In the genomic region with DNA sequence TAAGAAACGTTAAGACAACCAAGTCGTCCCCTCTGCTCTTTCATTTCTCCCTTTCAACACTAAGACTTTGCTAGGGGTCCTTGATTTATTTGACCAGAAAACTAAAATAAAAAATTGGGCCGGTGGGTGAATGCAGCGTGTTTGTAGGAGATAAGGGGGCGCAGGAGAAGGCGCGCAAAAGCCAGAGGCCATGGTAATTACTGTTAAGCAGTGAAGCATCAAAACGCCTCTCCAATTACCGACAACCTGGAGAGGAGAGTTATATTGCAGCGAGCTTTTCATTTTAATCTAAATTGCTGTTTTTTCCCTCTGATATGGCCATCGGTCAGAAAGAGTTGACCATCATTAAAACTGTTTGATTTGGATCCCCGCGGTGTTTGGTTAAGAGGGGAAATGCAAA, we compare ENCODE assay signal across 14 mouse cellular contexts.
DNase-seq lines count a peak whose midpoint lies in the region; ATAC-seq and TF ChIP-seq lines count a peak whose summit lies in the region.
"Had no signal": no experiment of that assay in that cellular context is flagged by ENCODE, and none has a peak within 500 bp of the region (broad histone marks: within the 10 kb centered on the region; RNA-seq: fewer than 3 reads in every experiment).

No protein-coding gene starts in this region.

- peaks cover 3% of the 10 kb centered on the region; the same call in 1 of the 2 replicates for H3K27me3 ChIP-seq in intestine, embryonic 14.5 days (replicated peaks; ENCODE audit: control insufficient read depth, insufficient read depth, low read length)
- H3K27me3 ChIP-seq in intestine, embryonic 16.5 days (replicated peaks; ENCODE audit: control insufficient read depth, insufficient read depth, low read length): no peaks in the 10 kb centered on the region
- H3K27me3 ChIP-seq in forebrain, embryonic 11.5 days (ENCODE audit: control insufficient read depth, insufficient read depth, low read length): peaks cover 8% of the 10 kb centered on the region; the same call in 1 of the 2 replicates
- H3K27me3 ChIP-seq in limb, embryonic 13.5 days: peaks cover 35% of the 10 kb centered on the region

- DNase-seq in intestine, embryonic 14.5 days (ENCODE audit: low spot score): no peak
- DNase-seq in brain, embryonic 14.5 days (ENCODE audit: low read depth): peak; percentile 46
- no peak for DNase-seq in forebrain, embryonic 11.5 days (ENCODE audit: low spot score)
- DNase-seq in cerebellum, adult 11 months: no peak
- no peak for DNase-seq in B cell, adult 2 months
- DNase-seq in spleen, postnatal 14 days (ENCODE audit: low spot score in 2 of 2): no peak
- DNase-seq: adrenal gland, adult 8-10 months; kidney, postnatal 14 days; thymus, postnatal 36 days had no signal

- no peaks in the 10 kb centered on the region for H3K36me3 ChIP-seq in intestine, embryonic 14.5 days (ENCODE audit: control insufficient read depth, insufficient read depth, low read length)
- H3K36me3 ChIP-seq in intestine, embryonic 16.5 days (ENCODE audit: control insufficient read depth, insufficient read depth, low read length): no peaks in the 10 kb centered on the region
- no peaks in the 10 kb centered on the region for H3K36me3 ChIP-seq in forebrain, embryonic 11.5 days (ENCODE audit: control insufficient read depth, insufficient read depth, low read length)
- H3K36me3 ChIP-seq in limb, embryonic 13.5 days: no peaks in the 10 kb centered on the region
- H3K36me3 ChIP-seq: heart, embryonic 15.5 days had no signal

- no peak for TF ChIP-seq POLR2A in brain, embryonic 14.5 days (IDR thresholded peaks at IDR 0.05; ENCODE audit: borderline replicate concordance, extremely low read depth, insufficient read depth, insufficient read length, poor library complexity, severe bottlenecking)

- ATAC-seq in intestine, embryonic 14.5 days (replicated peaks; ENCODE audit: low FRiP score, low TSS enrichment, low read depth): no peak
- ATAC-seq in intestine, embryonic 16.5 days: no peak
- no peak for ATAC-seq in forebrain, embryonic 11.5 days (replicated peaks; ENCODE audit: low FRiP score)
- ATAC-seq in limb, embryonic 13.5 days (ENCODE audit: low FRiP score, low read depth): no peak
- ATAC-seq: CD4-positive, CD25-positive, alpha-beta regulatory T cell, adult 4 months; lung, postnatal 0 days had no signal

- TF ChIP-seq CTCF in brain, embryonic 14.5 days (IDR thresholded peaks at IDR 0.05; ENCODE audit: borderline replicate concordance, extremely low read depth, insufficient read depth, insufficient read length): no peak

- peak overlapping the region; percentile 72 for H3K4me2 ChIP-seq in intestine, embryonic 14.5 days (ENCODE audit: low read length)
- no peak overlapping the region for H3K4me2 ChIP-seq in intestine, embryonic 16.5 days (ENCODE audit: low read depth, low read length)
- H3K4me2 ChIP-seq in forebrain, embryonic 11.5 days (ENCODE audit: low read depth, low read length, severe bottlenecking): peak overlapping the region; percentile 42; the same call in 1 of the 2 replicates
- H3K4me2 ChIP-seq in limb, embryonic 13.5 days (replicated peaks): peak overlapping the region; percentile 60; the same call in 1 of the 2 replicates

- 35% methylated on average over 13 of the region's 13 CpGs for WGBS in intestine, embryonic 14.5 days
- WGBS in intestine, embryonic 16.5 days: 28% methylated on average over 13 of the region's 13 CpGs
- 14% methylated on average over 13 of the region's 13 CpGs for WGBS in forebrain, embryonic 11.5 days
- 17% methylated on average over 13 of the region's 13 CpGs for WGBS in limb, embryonic 13.5 days

- peaks cover 16% of the 10 kb centered on the region; the same call in 1 of the 2 replicates for H3K4me1 ChIP-seq in intestine, embryonic 14.5 days (replicated peaks; ENCODE audit: control insufficient read depth, insufficient read depth, low read length)
- peaks cover 11% of the 10 kb centered on the region for H3K4me1 ChIP-seq in intestine, embryonic 16.5 days (ENCODE audit: control insufficient read depth, insufficient read depth, low read length)
- H3K4me1 ChIP-seq in forebrain, embryonic 11.5 days (replicated peaks; ENCODE audit: control insufficient read depth, insufficient read depth, low read length): peaks cover 8% of the 10 kb centered on the region; the same call in 1 of the 2 replicates
- peaks cover 14% of the 10 kb centered on the region for H3K4me1 ChIP-seq in limb, embryonic 13.5 days

- no peak overlapping the region for H3K4me3 ChIP-seq in intestine, embryonic 14.5 days (ENCODE audit: low read depth, low read length)
- H3K4me3 ChIP-seq in intestine, embryonic 16.5 days (ENCODE audit: low read length): no peak overlapping the region
- no peak overlapping the region for H3K4me3 ChIP-seq in forebrain, embryonic 11.5 days (ENCODE audit: low read depth, low read length)
- no peak overlapping the region for H3K4me3 ChIP-seq in limb, embryonic 13.5 days

- H3K9ac ChIP-seq in intestine, embryonic 14.5 days (ENCODE audit: low read length): no peak overlapping the region
- H3K9ac ChIP-seq in intestine, embryonic 16.5 days (ENCODE audit: low read depth, low read length): no peak overlapping the region
- H3K9ac ChIP-seq in forebrain, embryonic 11.5 days (ENCODE audit: low read length): no peak overlapping the region
- H3K9ac ChIP-seq in limb, embryonic 13.5 days: no peak overlapping the region

- H3K27ac ChIP-seq in intestine, embryonic 14.5 days (ENCODE audit: low read depth): no peak overlapping the region
- no peak overlapping the region for H3K27ac ChIP-seq in intestine, embryonic 16.5 days (ENCODE audit: low read length)
- no peak overlapping the region for H3K27ac ChIP-seq in forebrain, embryonic 11.5 days (ENCODE audit: low read depth, low read length)
- H3K27ac ChIP-seq in limb, embryonic 13.5 days: no peak overlapping the region
- H3K27ac ChIP-seq: heart, embryonic 15.5 days had no signal

- H3K9me3 ChIP-seq in intestine, embryonic 14.5 days (ENCODE audit: control insufficient read depth, low read length): no peaks in the 10 kb centered on the region
- H3K9me3 ChIP-seq in intestine, embryonic 16.5 days (ENCODE audit: control insufficient read depth, low read length): no peaks in the 10 kb centered on the region
- no peaks in the 10 kb centered on the region for H3K9me3 ChIP-seq in forebrain, embryonic 11.5 days (ENCODE audit: control insufficient read depth, low read length)
- H3K9me3 ChIP-seq in limb, embryonic 13.5 days: no peaks in the 10 kb centered on the region
- H3K9me3 ChIP-seq: heart, embryonic 15.5 days had no signal
